Comparison of ENCODE assay signal across 9 mouse cellular contexts in the genomic region with DNA sequence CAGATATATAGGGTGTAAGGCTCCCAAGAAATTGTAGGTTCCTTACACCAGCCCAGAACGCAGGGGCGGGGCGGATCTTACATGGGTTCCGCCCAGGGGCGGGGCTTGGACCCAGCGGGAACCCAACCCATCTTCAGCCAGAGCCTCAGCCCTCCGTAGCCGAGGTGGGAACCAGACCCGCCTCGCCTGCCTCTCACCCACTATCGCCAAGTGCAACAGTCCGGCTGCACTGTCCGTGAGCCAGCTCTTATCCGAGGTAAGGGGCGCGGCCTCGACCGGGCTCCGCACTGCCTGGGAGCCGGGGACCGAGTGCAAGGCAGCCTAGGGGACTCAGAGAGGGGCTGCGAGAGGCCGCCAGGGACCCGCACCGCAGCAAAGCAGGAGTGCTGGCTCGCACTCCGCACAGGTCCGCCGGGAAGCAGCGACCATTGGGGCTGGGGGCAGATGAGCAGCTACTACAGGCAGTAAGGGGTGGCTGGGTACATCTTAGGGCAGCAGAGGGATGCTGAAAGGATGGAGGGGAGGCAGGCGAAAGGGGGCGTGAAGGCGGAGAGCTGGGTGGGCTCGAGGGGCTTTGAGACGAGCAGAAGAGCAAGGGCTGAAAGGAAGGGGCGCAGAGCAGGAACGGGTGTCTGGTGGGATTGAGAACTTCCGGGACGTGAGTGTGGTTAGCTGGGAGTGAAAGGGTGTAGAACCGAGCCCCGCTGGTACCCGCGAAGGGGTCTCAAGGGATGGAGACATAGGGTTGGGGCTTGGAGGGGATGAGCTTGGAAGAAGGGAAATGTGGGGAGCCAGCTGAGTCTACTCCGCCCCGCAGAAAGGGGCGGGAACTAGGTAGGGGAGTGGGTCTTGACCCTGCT. TPM values are rescaled to one million over a fixed set of nuclear protein-coding genes. Genes with fewer than 3 reads are reported as not detected.
DNase-seq lines count a peak whose midpoint lies in the region; ATAC-seq lines count a peak whose summit lies in the region.
"Had no signal": no experiment of that assay in that cellular context is flagged by ENCODE, and none has a peak within 500 bp of the region (broad histone marks: within the 10 kb centered on the region; RNA-seq: fewer than 3 reads in every experiment).

A gene (plus strand): TSS at position 101 of the 860 bp plus-strand sequence.

- H3K4me2 ChIP-seq in heart, embryonic 15.5 days = peak within 1 kb of the TSS; percentile 99
- peak within 1 kb of the TSS; percentile 92 for H3K4me2 ChIP-seq in liver, embryonic 12.5 days
- peak within 1 kb of the TSS; percentile 100 for H3K4me2 ChIP-seq in stomach, embryonic 15.5 days

- no peak within 1 kb of the TSS for H3K27ac ChIP-seq in brown adipose tissue, adult 24 weeks (replicated peaks; ENCODE audit: low read depth, low read length)
- H3K27ac ChIP-seq in heart, embryonic 15.5 days = no peak within 1 kb of the TSS
- no peak within 1 kb of the TSS for H3K27ac ChIP-seq in liver, embryonic 12.5 days
- H3K27ac ChIP-seq in stomach, embryonic 15.5 days = no peak within 1 kb of the TSS

- H3K4me3 ChIP-seq in brown adipose tissue, adult 24 weeks (ENCODE audit: insufficient read depth, low read depth, low read length) = peak within 1 kb of the TSS; percentile 47
- peak within 1 kb of the TSS; percentile 58 for H3K4me3 ChIP-seq in heart, embryonic 15.5 days
- H3K4me3 ChIP-seq in liver, embryonic 12.5 days = peak within 1 kb of the TSS; percentile 58
- peak within 1 kb of the TSS; percentile 62 for H3K4me3 ChIP-seq in stomach, embryonic 15.5 days (replicated peaks)

- H3K9ac ChIP-seq in heart, embryonic 15.5 days = peak within 1 kb of the TSS; percentile 57
- H3K9ac ChIP-seq in liver, embryonic 12.5 days = peak within 1 kb of the TSS; percentile 63
- H3K9ac ChIP-seq in stomach, embryonic 15.5 days = peak within 1 kb of the TSS; percentile 29; the same call in 1 of the 2 replicates

- H3K27me3 ChIP-seq in heart, embryonic 15.5 days = peaks cover 8% of the 10 kb centered on the region; the same call in 1 of the 2 replicates
- H3K27me3 ChIP-seq in liver, embryonic 12.5 days (replicated peaks) = peaks cover 32% of the 10 kb centered on the region
- 0 out of 2 replicates have a peak, but pooled peaks cover 3% of the 10 kb centered on the region for H3K27me3 ChIP-seq in stomach, embryonic 15.5 days (replicated peaks)
- H3K27me3 ChIP-seq: Patski had no signal

- peak; percentile 95 for ATAC-seq in erythroblast, adult 5-6 weeks (replicated peaks; ENCODE audit: low FRiP score, poor library complexity, severe bottlenecking)
- ATAC-seq in heart, embryonic 15.5 days (replicated peaks; ENCODE audit: insufficient number of reproducible peaks, insufficient read depth, low FRiP score, low read depth) = peak; percentile 88
- peak; percentile 96 for ATAC-seq in liver, embryonic 12.5 days
- peak; percentile 93 for ATAC-seq in stomach, embryonic 15.5 days (ENCODE audit: insufficient read depth, low FRiP score, low read depth)
- ATAC-seq: Patski had no signal

- H3K9me3 ChIP-seq in heart, embryonic 15.5 days (replicated peaks) = no peaks in the 10 kb centered on the region
- H3K9me3 ChIP-seq in liver, embryonic 12.5 days (replicated peaks) = no peaks in the 10 kb centered on the region
- H3K9me3 ChIP-seq in stomach, embryonic 15.5 days = no peaks in the 10 kb centered on the region

- WGBS in heart, embryonic 15.5 days = under 1% methylated on average over 46 of the region's 46 CpGs
- WGBS in liver, embryonic 12.5 days (ENCODE audit: insufficient replicate concordance) = 3% methylated on average over 46 of the region's 46 CpGs
- under 1% methylated on average over 46 of the region's 46 CpGs for WGBS in stomach, embryonic 15.5 days

- no peaks in the 10 kb centered on the region for H3K36me3 ChIP-seq in heart, embryonic 15.5 days
- no peaks in the 10 kb centered on the region for H3K36me3 ChIP-seq in liver, embryonic 12.5 days
- no peaks in the 10 kb centered on the region for H3K36me3 ChIP-seq in stomach, embryonic 15.5 days

- H3K4me1 ChIP-seq in brown adipose tissue, adult 24 weeks (ENCODE audit: control insufficient read depth, insufficient read depth, insufficient read length, low read length) = no peaks in the 10 kb centered on the region; the same call in 1 of the 2 replicates
- peaks cover 12% of the 10 kb centered on the region for H3K4me1 ChIP-seq in heart, embryonic 15.5 days (replicated peaks)
- H3K4me1 ChIP-seq in liver, embryonic 12.5 days = peaks cover 15% of the 10 kb centered on the region
- peaks cover 6% of the 10 kb centered on the region; the same call in 1 of the 2 replicates for H3K4me1 ChIP-seq in stomach, embryonic 15.5 days

- peak; percentile 62 for DNase-seq in CD4-positive, CD25-positive, alpha-beta regulatory T cell, adult 2 months (ENCODE audit: low read depth, low spot score)
- DNase-seq in kidney, postnatal 10 days = peak; percentile 76
- peak; percentile 45 for DNase-seq in naive thymus-derived CD4-positive, alpha-beta T cell, adult 2 months (ENCODE audit: low read depth)

RNA-seq across cellular contexts. Expression of the gene that starts here (rescaled TPM):
- polyA plus RNA-seq in brown adipose tissue, adult 24 weeks (2012; ENCODE audit: insufficient read depth, insufficient read length, missing spikeins) = not detected in 2 replicates
- not detected in 2 replicates for total RNA-seq in erythroblast, adult 5-6 weeks (2015; ENCODE audit: low replicate concordance)
- not detected in 2 replicates for total RNA-seq in erythroblast, adult 5-6 weeks (2017; ENCODE audit: low replicate concordance)
- polyA plus RNA-seq in heart, embryonic 15.5 days (2015; fragmentation: Nextera tagmentation; extraction: Ambion mirVana) = 4.5 and 11.2 TPM in 2 replicates
- polyA plus RNA-seq in liver, embryonic 12.5 days (2016; fragmentation: Nextera tagmentation; extraction: Ambion mirVana) = 3.5 and 4.0 TPM in 2 replicates
- polyA plus RNA-seq in stomach, embryonic 15.5 days (2015; fragmentation: Nextera tagmentation; extraction: Ambion mirVana) = 10.8 and 11.9 TPM in 2 replicates

Comparison
In these comparisons a context has a peak if more than half of its experiments do, and no peak if none do; other contexts are left out.
1. Peak in ATAC-seq in erythroblast, adult 5-6 weeks; RNA of the gene not detected or under 1 TPM.